22 mouse cellular contexts compared by ENCODE assay signal in genomic region chr5:36144560-36144959, GRCm38 (mm10). TPM values are rescaled to one million over a fixed set of nuclear protein-coding genes. Genes with fewer than 3 reads are reported as not detected.
DNase-seq lines count a peak whose midpoint lies in the region; ATAC-seq and TF ChIP-seq lines count a peak whose summit lies in the region.
"Had no signal": no experiment of that assay in that cellular context is flagged by ENCODE, and none has a peak within 500 bp of the region (broad histone marks: within the 10 kb centered on the region; RNA-seq: fewer than 3 reads in every experiment).

No protein-coding gene starts in this region.

- no peak overlapping the region for H3K4me3 ChIP-seq in midbrain, embryonic 13.5 days (replicated peaks)
- H3K4me3 ChIP-seq in midbrain, postnatal 0 days (ENCODE audit: low read depth, low read length): no peak overlapping the region
- H3K4me3 ChIP-seq: heart, embryonic 15.5 days; hindbrain, embryonic 15.5 days had no signal

- no peak overlapping the region for H3K27ac ChIP-seq in midbrain, embryonic 13.5 days
- H3K27ac ChIP-seq in midbrain, postnatal 0 days (ENCODE audit: low read depth, low read length): no peak overlapping the region
- H3K27ac ChIP-seq: heart, embryonic 15.5 days; hindbrain, embryonic 15.5 days had no signal

- H3K9me3 ChIP-seq in midbrain, embryonic 13.5 days: no peaks in the 10 kb centered on the region
- no peaks in the 10 kb centered on the region for H3K9me3 ChIP-seq in midbrain, postnatal 0 days (ENCODE audit: low read length)
- H3K9me3 ChIP-seq: heart, embryonic 15.5 days; hindbrain, embryonic 15.5 days had no signal

- H3K9ac ChIP-seq in midbrain, embryonic 13.5 days (replicated peaks): 0 out of 2 replicates have a peak overlapping the region, but pooled peaks have one; percentile 16
- no peak overlapping the region for H3K9ac ChIP-seq in midbrain, postnatal 0 days (replicated peaks; ENCODE audit: low read length, poor library complexity, severe bottlenecking)
- H3K9ac ChIP-seq: heart, embryonic 15.5 days; hindbrain, embryonic 15.5 days had no signal

- H3K4me2 ChIP-seq in midbrain, embryonic 13.5 days (replicated peaks): no peak overlapping the region
- H3K4me2 ChIP-seq in midbrain, postnatal 0 days (ENCODE audit: low read depth, low read length, poor library complexity, severe bottlenecking): no peak overlapping the region
- H3K4me2 ChIP-seq: heart, embryonic 11.5 days; heart, embryonic 15.5 days; hindbrain, embryonic 15.5 days had no signal

- H3K27me3 ChIP-seq in midbrain, embryonic 13.5 days: no peaks in the 10 kb centered on the region
- no peaks in the 10 kb centered on the region for H3K27me3 ChIP-seq in midbrain, postnatal 0 days (ENCODE audit: insufficient read depth, low read length)
- H3K27me3 ChIP-seq: heart, embryonic 15.5 days; hindbrain, embryonic 15.5 days had no signal

- H3K4me1 ChIP-seq in midbrain, embryonic 13.5 days (replicated peaks): peaks cover 41% of the 10 kb centered on the region
- H3K4me1 ChIP-seq in midbrain, postnatal 0 days (ENCODE audit: insufficient read depth, low read length): no peaks in the 10 kb centered on the region

- WGBS in midbrain, embryonic 13.5 days: 14% methylated on average over 2 of the region's 2 CpGs
- 38% methylated on average over 2 of the region's 2 CpGs for WGBS in midbrain, postnatal 0 days

- H3K36me3 ChIP-seq in midbrain, embryonic 13.5 days: no peaks in the 10 kb centered on the region
- no peaks in the 10 kb centered on the region for H3K36me3 ChIP-seq in midbrain, postnatal 0 days (ENCODE audit: insufficient read depth, low read length)
- H3K36me3 ChIP-seq: heart, embryonic 15.5 days; hindbrain, embryonic 15.5 days had no signal

- ATAC-seq in midbrain, embryonic 13.5 days: no peak
- ATAC-seq in midbrain, postnatal 0 days (ENCODE audit: low FRiP score): no peak
- no peak for ATAC-seq in cerebellum, adult (ENCODE audit: insufficient number of reproducible peaks, low FRiP score, low TSS enrichment)
- ATAC-seq: activated CD4-positive, CD25-positive, alpha-beta regulatory T cell, adult 4 months; forebrain, embryonic 14.5 days; Patski had no signal

- no peak for TF ChIP-seq CTCF in midbrain, postnatal 0 days (IDR thresholded peaks at IDR 0.05)

- DNase-seq in midbrain, postnatal 0 days (ENCODE audit: low spot score): no peak
- DNase-seq in A20 (ENCODE audit: low read depth, low spot score): peak; percentile 81
- peak; percentile 18 to 24 for DNase-seq in B cell, adult 2 months
- peak; percentile 72 for DNase-seq in retina, postnatal 1 day
- DNase-seq in urinary bladder, postnatal 14 days (ENCODE audit: low spot score): no peak
- DNase-seq: adrenal gland, postnatal 14 days; cerebellum, adult 18-20 months; cerebellum, adult 9-11 months; cerebellum, postnatal 36 days; heart, adult 18-20 months; heart, postnatal 14 days had no signal

RNA-seq across cellular contexts. Expression of gene Psapl1, which starts 59.3 kb away (rescaled TPM):
- 0.09 and 0.13 TPM in 2 replicates for polyA plus RNA-seq in midbrain, embryonic 13.5 days (2015; fragmentation: Nextera tagmentation; extraction: Ambion mirVana)
- 0.55 TPM in 1 of 2 replicates, not detected in the other for total RNA-seq in midbrain, postnatal 0 days (2014; rRNA removed)
- polyA plus RNA-seq in midbrain, postnatal 0 days (2015; fragmentation: Nextera tagmentation; extraction: Ambion mirVana): not detected in 2 replicates
- total RNA-seq: adrenal gland, adult 18-20 months; adrenal gland, postnatal 14 days; gastrocnemius, adult 8-10 months; heart, adult 18-20 months; heart, postnatal 14 days; hematopoietic stem cell, adult 5-6 weeks had no signal
- polyA plus RNA-seq: activated CD4-positive, CD25-positive, alpha-beta regulatory T cell, adult 4 months; forebrain, embryonic 14.5 days; hindbrain, embryonic 15.5 days; Patski had no signal

Comparison
In these comparisons a context has a peak if more than half of its experiments do, and no peak if none do; other contexts are left out.
1. DNase-seq: peak in A20 (single experiment), B cell, adult 2 months (2 of 2) and retina, postnatal 1 day (single experiment); none in midbrain, postnatal 0 days (single experiment) and urinary bladder, postnatal 14 days (single experiment).